Mouse (Mus musculus) adrenal gland, adult 18-20 months (tissue): Measurements from ENCODE around the gene Asb4. TPM values are rescaled to one million over a fixed set of nuclear protein-coding genes. Genes with fewer than 3 reads are reported as not detected.

Source experiments
- DNase-seq, 2 experiments: peaks; one replicate each; pipeline ENCODE4 v3.0.0; 2021 to 2022; ENCODE audit warnings: low spot score in 2 of 2
- total RNA-seq, 2 experiments: library from RNA; stranded (reverse); gene quantifications; 1 replicate in 1 of 2; 2 replicates in 1 of 2; pipeline ENCODE4 v1.2.3; 2021

Asb4 gene
- total RNA-seq, 2 experiments from 2014 or later, result 0.80 to 1.1 TPM

- no peak for DNase-seq
These were observed 7.1 kb downstream of the Asb4 start for GRCm38 (mm10) chr6:5390298-5390697.

- DNase-seq, result no peak
These were observed 7.8 kb downstream of the Asb4 start for GRCm38 (mm10) chr6:5390952-5391351.

- DNase-seq, result no peak
These were observed 11.8 kb downstream of the Asb4 start for GRCm38 (mm10) chr6:5394971-5395370.

GRCm38 (mm10) chr6:5396797-5397196, 13.6 kb downstream of the Asb4 start:
- no peak for DNase-seq

GRCm38 (mm10) chr6:5401394-5401793, 18.2 kb downstream of the Asb4 start:
- peak; percentile 34 to 39 for DNase-seq

GRCm38 (mm10) chr6:5403095-5403815, 20.1 kb downstream of the Asb4 start:
- DNase-seq, result no peak

- no peak for DNase-seq
These were observed 20.8 kb downstream of the Asb4 start for GRCm38 (mm10) chr6:5404016-5404415.

- DNase-seq, result no peak
These were observed 25.4 kb downstream of the Asb4 start for GRCm38 (mm10) chr6:5408451-5409177.

- DNase-seq, result no peak
These were observed 26.5 kb downstream of the Asb4 start for GRCm38 (mm10) chr6:5409676-5410075.

- peak; percentile 73 to 77 for DNase-seq
These were observed 27.7 kb downstream of the Asb4 start for GRCm38 (mm10) chr6:5410697-5411391.

GRCm38 (mm10) chr6:5413282-5413681, 30.1 kb downstream of the Asb4 start:
- peak; percentile 34 to 56 for DNase-seq

GRCm38 (mm10) chr6:5421442-5421841, 38.3 kb downstream of the Asb4 start:
- no peak for DNase-seq

GRCm38 (mm10) chr6:5422386-5422785, 39.2 kb downstream of the Asb4 start:
- no peak for DNase-seq

- DNase-seq, result no peak
These were observed 40.4 kb downstream of the Asb4 start for GRCm38 (mm10) chr6:5423594-5423993.

- no peak for DNase-seq
These were observed 43.8 kb downstream of the Asb4 start for GRCm38 (mm10) chr6:5427033-5427432.

- no peak for DNase-seq
These were observed 46.4 kb downstream of the Asb4 start for GRCm38 (mm10) chr6:5429562-5429961.

- DNase-seq, result no peak
These were observed 46.9 kb downstream of the Asb4 start for GRCm38 (mm10) chr6:5429982-5430550.

- no peak for DNase-seq
These were observed 50.7 kb downstream of the Asb4 start for GRCm38 (mm10) chr6:5433887-5434286.

- no peak for DNase-seq
These were observed 54.6 kb downstream of the Asb4 start for GRCm38 (mm10) chr6:5437757-5438156.

- DNase-seq, result no peak
These were observed 58.0 kb downstream of the Asb4 start for GRCm38 (mm10) chr6:5441221-5441620.

- peak; percentile 28 to 31 for DNase-seq
These were observed 59.3 kb downstream of the Asb4 start for GRCm38 (mm10) chr6:5442316-5443085.
